Mouse (Mus musculus) T-cell, adult 2 months (primary cell): ENCODE results near the gene Zbed5.
"Not testable (repeated sequence)": the region's sequence is repeated elsewhere in the genome, so short reads cannot be mapped to it uniquely, and the experiment has no call there.

ENCODE experiments used
- DNase-seq: peaks from one replicate; pipeline ENCODE4 v3.0.0; 2022; ENCODE audit warnings: low spot score

Zbed5 gene

DNA sequence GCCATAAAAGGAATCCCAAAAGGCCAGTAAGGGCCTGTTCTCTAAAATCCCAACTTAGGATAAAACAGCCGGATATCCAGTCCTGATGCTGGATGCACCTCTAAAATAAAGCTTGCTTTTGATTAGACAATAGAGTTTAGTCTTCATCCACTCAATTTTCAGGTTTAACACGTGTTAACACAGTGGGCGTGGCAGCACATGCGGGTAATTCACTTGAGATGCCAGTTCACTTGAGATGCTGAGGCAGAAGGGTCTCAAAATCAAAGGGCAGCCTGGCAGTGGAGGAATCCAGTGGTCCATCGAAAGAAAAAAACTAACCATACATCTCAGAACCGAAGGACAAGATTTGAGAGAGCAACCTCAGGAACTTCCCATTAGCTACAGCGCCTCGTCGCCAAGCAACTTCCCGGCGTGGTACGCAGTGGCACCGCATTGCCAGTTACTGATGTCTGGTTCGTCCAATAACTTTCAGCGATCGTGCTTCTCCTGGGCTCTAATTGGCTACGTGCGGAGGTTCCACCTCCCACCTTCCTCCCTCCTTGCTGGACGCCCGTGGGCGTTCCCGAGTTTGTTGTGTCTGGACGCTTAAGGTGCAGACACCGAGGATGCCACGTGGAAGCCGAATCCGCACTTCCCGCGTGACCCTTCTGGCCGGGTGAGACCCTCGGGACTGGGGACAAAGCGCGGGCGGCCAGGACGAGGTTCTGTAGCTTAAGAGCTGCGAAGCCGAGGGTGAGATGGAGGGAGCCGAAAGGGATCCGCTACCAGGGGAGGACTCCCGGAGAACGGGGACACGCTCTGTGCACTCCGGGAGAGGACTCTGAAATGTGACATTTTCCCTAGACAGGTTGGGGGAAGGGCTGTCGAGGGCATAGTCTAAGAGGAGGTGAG is at the start of gene Zbed5:
Zbed5 (plus strand) TSS at position 526 of the 891 bp plus-strand sequence.
- peak; percentile 75 for DNase-seq

DNA sequence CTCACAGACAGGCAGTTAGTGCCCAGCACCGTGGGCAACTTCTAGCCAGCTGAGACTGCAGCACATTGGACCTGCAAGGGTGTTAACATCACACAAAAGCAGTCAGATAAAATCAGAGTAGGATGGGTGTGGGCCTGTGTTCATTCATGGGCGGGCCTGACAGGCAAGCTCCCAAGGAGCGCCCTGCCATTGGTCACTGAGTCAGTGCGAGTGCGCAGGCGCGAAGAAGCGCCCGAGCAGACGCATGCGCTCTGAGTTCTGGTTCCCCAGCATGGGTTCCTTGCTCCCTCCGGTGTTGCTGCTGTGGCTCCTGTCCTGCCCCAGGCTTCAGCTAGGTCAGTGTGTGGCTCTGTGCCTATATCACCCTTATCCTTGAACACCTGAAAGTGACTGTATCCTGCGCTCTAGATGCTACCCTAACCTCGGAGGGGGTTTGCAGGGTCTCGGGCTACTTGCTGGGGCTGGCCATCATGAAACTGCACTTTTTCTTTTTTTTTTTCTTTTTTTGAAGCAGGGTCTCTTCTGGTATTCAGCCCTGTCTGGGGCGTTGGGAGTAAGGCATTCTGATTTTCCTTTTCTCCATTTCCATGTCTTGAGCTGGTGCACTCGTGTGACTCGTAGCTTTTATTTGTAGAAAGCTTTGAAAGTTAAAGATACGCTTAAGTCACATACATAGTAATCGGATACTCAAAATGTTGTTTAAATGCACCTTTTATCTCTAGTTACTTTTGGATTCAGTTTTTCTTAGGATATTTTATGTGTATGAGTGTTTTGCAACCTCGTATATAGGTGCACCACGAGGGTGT is 48.6 kb upstream of the Zbed5 start, which contains the start of gene Sumf2:
Sumf2 (plus strand) TSS at position 235 of the 806 bp plus-strand sequence.
- peak; percentile 97 for DNase-seq

DNA sequence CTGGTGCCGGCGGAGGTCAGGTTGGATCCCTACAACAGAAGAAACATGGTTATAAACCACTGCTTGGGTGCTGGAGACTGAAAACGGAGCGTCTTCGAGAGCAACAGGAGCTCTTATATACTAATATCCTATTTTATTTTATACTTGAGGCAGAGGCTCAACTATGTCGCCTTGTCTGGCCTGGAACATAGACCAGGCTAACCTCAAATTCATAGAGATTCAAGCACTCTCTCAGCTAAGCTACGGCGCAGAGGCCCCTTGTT is 48.0 kb upstream of the Zbed5 start:
- DNase-seq = no peak

DNA sequence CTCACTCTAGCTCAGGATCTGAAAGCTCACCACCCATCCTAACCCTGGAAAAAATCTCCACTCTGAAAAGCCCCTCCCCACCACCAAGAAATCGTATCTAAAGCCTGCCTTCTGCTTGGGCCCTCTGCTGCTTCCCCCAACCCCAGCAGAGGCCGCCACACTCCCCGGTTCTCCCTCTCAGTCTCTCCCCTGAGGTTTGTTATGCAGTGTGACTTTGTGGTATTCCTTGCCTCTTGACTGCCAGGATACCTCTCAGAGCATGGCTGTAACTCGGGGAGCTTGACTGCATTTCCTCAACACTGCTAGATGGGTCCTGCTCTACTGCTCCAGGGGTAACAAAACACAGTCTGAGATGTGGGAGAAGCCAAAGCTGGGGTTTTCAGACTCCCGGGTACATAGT is 40.4 kb upstream of the Zbed5 start:
- DNase-seq = no peak

DNA sequence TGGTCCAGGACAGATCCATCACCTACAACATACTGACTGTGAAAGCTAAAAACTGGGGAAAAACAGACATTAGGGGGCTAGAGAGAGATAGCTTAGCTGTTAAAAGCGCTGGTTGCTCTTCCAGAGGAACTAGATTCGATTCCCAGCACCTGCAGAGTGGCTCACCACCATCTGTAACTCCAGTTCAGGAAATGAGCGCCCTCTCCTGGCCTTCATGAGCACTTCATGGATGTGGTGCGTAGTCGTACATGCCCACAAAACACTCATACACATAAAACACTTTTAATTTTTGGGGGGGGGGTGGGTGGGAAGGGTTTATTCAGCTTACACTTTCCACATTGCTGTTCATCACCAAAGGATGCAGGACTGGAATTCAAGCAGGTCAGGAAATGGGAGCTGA is 39.1 kb upstream of the Zbed5 start:
- no peak for DNase-seq

DNA sequence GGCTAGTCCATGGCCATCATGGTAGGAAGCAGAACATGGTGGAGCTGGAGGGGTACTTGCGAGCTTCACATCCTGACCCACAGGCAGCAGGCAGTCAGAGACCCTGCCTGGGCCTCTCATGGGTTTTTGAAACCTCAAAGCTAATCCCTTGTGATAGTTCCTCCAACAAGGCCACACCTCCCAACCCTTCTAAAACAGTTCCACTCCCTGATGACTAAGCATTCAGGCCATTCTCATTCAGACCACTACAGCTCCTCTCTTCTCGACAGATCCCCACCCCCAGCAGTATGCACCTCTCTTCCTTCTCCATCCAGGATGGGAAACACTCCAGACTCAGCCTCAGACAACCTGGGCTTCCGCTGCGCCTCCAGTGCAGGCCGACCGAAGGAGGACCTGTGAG is 33.2 kb upstream of the Zbed5 start:
- no peak for DNase-seq

DNA sequence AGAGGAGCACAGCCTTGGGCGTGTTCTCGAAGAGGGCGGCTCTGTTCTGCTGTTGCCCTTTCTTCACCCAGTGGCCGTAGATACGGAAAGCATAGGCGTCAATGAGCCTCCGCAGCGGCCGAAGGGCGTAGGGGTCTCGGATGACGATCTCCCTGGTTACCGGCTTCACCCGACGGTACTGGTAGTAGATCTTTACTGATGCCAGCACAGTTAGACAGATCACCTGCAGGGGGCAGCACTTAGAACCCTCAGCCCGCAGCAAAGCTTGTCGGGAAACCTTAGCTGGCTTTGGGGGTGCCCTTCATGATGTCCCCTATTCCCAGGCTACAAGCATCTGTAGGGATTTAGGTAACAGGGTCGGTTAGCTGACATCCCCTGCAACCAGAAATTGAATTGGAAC is 31.1 kb upstream of the Zbed5 start:
- DNase-seq = peak; percentile 29

DNA sequence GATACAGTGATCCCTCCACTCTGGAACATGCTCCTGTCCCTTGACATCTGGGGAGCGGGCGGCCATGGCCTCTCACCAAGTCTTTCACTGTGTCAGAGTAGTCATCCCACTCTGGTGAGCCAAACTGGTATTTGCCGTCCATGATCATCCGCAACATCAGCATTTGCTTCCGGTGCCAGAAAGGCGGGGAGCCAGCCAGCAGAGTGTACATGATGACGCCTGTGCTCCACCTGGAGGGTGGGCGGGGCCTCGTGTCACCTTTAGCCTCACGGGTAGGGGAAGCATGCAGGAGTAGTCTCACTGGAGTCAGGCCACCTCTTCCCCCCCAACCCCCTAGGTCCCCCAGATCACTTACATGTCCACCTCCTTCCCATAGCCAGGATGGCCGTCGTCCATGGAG is 29.7 kb upstream of the Zbed5 start:
- no peak for DNase-seq

DNA sequence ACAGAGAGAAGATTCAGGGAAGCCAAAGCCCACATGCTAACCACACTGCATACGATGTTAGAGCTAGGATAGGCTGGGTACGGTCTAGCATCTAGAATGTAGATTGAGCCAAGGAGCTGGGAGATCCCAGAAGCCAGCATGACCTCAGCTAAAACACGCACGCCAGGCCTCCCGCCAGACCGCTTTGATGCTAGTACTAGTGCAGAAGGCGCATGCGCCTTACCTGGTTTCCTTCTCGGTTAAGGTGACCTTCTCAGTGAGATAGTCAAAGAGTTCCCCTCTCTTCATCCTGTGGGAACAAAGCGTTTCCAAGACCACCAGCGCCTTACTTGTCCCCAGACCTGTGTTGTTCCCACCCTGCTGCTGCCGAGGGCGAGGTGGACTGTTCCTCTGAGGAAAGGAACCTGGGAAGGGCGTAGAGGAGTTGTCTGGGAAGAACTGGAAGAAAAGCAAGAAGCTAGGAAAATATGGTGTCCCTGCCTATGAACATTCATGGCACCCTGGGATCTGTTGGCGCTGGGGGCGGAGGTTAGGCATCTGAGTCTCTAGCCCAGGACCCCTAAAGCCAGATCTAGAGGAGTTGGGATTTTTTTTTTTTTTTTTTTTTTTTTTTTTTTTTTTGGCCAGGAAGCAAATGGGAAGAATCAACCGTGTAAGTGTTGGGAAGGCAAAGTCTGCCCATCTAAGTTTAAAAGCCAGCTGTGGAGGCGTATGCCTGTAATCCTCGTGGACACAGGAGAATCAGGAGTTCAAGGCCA is 26.1 kb upstream of the Zbed5 start:
- DNase-seq = no peak

DNA sequence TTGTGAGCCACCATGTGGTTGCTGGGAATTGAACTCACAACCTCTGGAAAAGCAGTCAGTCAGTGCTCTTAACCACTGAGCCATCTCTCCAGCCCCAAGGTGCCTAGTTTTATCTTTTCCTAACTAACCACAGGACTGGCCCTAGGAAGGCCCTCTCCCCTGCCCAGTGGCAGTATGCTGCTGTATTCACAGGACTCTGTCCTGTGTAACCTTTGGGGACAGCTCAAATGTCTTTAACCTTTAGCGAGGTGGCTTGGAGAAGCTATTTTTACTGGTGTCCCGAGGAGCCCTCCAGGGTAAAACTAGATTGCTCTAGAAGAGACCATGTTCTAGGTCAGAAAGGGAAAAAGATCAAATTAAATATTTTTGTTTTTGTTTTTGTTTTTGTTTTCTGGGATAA is 24.3 kb upstream of the Zbed5 start:
- DNase-seq = no peak

DNA sequence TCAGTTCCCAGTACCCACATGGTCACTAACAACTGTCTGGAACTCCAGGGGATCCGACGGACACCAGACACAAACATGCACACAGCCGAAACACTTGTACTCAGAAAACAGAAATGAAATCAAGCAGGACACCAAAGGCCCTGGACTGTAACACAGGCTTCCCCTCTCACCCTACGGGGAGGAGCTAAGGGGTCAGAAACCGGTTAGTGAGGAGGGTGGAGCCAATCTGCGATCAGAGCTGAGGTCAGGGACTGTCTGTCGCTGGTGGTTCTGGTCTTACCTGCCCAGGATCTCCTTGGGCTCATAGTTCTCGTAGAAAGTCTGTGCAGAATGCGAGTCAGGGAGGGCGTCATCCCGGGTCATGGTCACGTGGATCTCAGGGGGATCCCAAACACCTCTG is 21.6 kb upstream of the Zbed5 start:
- no peak for DNase-seq

DNA sequence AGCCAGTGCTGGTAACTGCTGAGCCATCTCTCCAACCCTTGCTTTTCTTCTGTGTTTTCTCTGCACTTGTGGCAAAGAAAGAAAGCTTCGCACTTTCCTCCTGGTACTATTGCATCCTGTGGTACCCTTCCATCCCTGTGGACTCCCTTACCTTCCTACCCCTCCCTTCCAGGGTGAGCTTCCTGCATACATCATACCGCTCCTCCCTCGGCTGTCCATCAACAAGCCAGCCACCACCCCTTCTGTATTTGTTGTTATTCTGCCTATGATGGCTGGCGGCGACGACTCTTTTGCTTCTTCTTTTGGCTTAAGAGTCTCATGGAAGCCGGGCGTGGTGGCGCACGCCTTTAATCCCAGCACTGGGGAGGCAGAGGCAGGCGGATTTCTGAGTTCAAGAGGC is 20.4 kb upstream of the Zbed5 start:
- DNase-seq = no peak

DNA sequence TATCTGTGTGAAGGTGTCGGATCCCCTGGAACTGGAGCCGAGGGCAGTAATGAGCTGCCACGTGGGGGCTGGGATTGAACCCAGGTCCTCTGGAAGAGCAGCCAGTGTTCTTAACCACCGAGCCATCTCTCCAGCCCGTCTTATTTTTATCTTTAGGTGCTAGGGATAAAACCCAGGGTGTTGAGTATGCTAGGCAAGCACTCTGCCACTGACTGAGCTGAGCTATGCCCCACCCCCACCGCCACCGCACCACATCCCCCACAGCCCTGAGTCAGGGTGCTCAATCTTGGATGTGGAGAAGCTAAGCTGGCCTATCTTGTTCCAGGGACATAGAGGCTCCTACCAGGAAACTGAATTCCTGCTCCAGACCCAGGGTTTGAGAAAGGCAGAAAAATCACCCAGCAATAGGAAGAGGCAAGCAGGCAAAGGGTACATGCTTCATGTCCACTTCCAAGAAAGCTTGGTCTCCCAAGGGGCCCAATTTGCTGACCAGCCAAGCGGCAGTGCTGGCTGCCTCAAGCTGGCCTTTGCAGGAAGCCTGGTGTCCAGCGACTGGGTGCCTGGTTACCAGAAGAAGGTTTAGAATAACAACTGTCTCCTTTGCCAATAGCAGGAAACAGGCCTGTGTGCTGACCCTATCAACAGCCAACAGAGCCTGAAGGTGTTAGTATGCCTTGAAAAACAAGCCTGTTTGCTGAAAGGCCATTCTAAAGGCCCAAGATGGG is 17.6 kb upstream of the Zbed5 start:
- DNase-seq = no peak

DNA sequence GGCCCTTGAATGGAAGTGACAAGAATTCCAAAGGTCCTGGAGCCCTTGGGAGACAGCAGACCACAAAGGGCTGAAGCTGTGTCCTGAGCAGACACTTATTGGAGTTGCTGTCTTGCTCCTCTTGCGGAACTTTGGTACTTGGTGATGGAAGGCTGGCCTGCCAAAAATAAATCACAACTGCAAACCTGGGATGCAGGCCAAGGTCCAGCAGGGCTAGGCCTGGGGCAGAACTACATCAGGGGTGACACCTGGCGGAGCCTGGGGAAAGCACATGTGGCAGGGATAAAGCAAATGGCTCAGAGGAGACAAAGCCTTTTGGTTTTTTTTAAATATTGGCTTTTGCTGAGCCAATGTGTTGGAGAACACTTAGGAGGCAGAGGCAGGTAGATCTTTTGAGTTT is 16.6 kb upstream of the Zbed5 start:
- no peak for DNase-seq

DNA sequence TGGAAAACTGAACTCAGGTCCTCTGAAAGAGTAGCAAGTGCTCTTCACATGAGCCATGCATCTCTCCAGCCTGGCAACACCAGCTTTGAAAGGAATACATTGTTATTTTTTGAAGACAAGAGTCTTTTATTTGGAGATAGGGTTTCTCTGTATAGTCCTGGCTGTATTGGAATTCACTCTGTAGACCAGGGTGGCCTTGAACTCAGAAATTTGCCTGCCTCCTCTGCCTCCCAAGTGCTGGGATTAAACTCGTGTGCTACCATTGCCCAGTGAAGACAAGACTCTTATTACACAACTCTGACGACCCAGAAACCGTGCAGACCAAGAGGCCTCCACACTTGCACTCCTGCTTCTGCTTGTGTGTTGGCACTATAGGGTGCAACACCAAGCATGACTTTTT is 15.6 kb upstream of the Zbed5 start:
- DNase-seq = no peak

DNA sequence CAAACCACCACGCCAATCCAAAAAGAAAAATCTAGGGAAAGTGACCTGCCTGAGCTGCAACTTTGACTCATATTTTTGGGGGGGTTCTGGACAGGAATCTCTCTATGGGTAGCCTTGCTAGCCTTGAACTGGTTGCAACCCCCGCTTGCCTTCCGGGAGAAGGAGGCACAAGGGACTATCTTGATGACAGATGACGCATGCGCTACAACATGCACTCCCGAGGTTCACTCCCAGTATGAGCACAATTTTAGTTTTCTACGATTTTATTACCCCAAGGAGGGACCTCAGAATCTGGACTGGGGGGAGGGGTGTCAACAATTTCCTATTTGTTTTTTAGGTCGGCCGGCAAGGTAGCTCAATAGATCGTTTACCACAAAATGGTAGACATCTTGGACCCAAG is 9.3 kb upstream of the Zbed5 start:
- no peak for DNase-seq

DNA sequence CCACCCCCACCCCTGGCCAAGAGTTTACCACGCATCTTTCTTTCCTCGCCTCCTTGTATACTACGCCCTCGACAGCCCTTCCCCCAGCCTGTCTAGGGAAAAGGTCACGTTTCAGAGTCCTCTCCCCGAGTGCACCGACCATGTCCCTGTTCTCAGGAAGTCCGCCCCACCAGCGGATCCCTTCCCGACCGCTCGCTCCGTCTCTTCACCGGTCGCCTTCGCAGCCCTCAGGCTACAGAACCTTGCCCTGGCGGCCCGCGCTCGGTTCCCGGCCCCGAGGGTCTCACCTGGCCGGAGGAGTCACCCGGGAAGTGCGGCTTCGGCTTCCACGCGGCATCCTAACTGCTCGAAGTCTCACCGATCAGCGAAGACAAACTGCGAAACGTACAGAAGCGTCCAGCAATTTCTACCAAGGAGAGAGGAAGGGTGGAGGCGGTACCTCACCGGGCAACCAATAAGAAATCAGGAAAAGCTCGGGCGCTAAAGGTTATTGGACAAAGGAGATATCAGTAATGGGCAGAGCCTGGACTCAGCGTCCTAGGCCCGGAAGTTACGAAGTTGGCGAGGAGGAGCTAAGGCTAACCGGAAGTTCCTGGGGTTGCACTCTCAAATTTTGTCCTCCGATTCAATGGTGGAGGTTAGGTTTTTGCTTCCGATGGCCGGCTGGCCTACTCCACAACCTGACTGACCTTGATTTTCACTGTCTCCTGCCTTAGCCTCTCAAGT is 8.4 kb upstream of the Zbed5 start, which contains the start of gene Chchd2:
Chchd2 (minus strand) TSS at position 560 of the 726 bp plus-strand sequence.
- DNase-seq = peak; percentile 84

DNA sequence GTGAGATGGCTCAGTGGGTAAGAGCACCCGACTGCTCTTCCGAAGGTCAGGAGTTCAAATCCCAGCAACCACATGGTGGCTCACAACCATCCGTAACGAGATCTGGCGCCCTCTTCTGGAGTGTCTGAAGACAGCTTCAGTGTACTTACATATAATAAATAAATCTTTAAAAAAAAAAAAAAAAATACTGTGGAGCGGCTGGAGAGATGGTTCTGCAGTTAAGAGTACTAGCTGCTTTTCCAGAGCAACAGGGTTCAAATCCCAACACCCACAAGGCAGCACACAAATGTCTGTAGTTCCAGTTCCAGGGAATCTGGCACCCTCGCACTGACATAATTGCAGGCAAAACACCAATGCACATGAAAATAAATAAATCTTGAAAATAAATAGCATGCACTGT is 5.1 kb upstream of the Zbed5 start:
- not testable (repeated sequence) for DNase-seq

DNA sequence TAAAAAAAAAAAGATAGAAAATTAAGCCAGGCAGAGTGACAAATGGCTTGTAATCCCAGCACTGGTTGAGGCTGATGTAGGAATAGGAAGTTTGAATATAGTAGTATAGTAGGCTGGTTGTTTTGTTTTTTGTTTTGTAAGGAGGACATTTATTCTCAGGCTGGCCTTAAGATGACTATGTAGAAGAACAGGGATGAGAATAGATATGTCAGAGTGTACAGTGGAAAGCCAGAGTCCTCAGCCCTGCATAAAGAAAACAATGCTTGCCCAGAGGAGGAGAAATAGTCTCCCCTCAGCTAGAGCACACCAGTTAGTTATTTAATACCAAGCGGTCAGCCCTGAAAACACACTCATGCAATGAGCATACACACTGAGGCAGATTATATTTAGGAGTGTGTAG is 2.9 kb downstream of the Zbed5 start, which contains the start of gene Phkg1:
Phkg1 (minus strand) TSS at position 101 of the 400 bp plus-strand sequence.
- no peak for DNase-seq

DNA sequence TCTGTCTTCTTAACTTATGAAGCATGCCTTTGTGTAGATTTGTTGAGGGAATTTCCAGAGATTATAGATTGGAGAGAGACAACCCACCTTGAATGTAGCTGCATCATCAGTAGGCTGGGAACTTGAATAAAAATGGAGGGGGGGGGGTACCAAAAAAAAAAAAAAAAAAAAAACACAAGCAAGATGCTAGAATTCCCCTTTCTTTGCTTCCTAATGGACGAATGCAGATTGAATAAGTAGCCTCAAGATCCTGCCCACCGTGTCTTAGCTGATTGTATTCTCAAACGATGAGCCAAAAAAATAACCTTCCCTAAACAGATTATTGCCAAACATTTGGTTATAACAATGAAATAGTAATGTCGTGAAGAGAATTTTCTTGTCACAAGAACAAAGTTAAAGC is 12.3 kb downstream of the Zbed5 start:
- DNase-seq = no peak
